Mouse (Mus musculus) CD8-positive naive resting alpha-beta T cell, adult 2 months (primary cell): ENCODE data around the gene Mbnl2.

Source experiments
- DNase-seq, 2 experiments: peaks; one replicate each; pipeline ENCODE4 v3.0.0; 2022; ENCODE audit warnings: low read depth in 2 of 2, low spot score in 2 of 2

Mbnl2 gene

GRCm38 (mm10) chr14:120480341-120480900, 205.0 kb downstream of the Mbnl2 start:
- DNase-seq, result no peak

- DNase-seq, result no peak
These were observed 205.5 kb downstream of the Mbnl2 start for GRCm38 (mm10) chr14:120480927-120481326.
